Mouse (Mus musculus): ENCODE results near the gene Dnmt3a. TPM values are rescaled to one million over a fixed set of nuclear protein-coding genes. Genes with fewer than 3 reads are reported as not detected.

The Dnmt3a gene
- total RNA-seq, 2 experiments from 2014 or later: 91.4 to 116 TPM

DNA sequence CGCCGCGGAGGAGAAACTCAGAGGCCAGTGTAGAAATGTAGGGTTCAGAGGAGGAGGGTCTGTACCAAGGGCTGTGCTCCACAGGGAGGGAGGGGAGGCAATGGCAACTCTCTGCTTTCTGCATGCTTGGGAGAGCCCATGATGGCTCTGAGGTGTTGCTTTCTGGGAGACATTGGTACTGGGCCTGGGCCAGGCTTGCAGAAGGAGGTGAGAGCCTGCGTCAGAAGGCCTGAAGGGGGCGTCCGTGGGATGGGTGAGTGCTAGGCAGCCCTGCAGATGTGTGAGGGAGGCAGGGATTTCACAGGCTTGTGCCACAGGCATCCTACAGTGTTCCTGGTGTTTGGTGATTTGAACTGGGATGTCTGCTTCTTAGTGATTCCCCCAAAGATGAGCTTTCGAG is 11.2 kb downstream of the Dnmt3a start:
- DNase-seq (ENCODE audit: extremely low spot score in 1 of 2, low spot score in 1 of 2): no peak

DNA sequence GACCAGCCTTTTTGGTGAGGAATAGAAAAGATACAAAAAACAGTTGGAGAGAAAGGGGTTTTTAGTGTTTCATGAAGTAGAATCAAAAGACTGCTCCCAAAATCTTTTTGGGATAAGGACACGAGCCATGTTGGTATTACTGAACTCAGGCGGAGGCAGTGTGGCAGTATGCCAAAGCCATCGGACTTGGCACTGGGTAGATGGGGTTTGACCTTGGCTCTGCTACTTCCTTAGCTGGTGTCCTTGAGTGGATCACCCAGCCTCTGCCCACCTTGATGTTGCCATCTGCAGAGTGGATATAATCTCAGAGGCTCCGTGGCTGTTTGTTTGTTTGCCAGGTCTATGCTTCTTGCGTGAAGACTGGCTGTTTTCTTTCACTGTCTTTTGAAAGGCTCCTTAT is 11.8 kb downstream of the Dnmt3a start:
- no peak for DNase-seq (ENCODE audit: extremely low spot score in 1 of 2, low spot score in 1 of 2)

DNA sequence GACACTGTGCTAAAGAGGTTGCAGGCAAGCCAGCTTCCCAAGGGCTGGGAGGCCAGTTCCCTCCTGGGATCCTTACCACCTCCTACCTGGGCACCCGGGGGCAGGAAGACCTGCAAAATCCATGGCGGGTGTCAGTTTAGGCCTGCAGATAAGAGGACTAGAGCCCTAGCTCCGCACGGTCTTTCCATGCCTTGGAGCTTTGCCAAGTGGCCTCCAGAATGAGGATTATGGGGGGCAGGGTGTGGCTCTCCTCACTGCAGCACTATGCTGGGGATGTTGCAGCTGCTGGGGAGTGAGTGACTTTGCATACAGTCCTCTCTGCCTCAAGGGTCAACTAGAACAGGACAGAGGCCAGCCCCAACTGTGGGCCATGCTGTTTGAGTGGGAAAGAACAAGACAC is 14.1 kb downstream of the Dnmt3a start:
- DNase-seq (ENCODE audit: extremely low spot score in 1 of 2, low spot score in 1 of 2): no peak

DNA sequence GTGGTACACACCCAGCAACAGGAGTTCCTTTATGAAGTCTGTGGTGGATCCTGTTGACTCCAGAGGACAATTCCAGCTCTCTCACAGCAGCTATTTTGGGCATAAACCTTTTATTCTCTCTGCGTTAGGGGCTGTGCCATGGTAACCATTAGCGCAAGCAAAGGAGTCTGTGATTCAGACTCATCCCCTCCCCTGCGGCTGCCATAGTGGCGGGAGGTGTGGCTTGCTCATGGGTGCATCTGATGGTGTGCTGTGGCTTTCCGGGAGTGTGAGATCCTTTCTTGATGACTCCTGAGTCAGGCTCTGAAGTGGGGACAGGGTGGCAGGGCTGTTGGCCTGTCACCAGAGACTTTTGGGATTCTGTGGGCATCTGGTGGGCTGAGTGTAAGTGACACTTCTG is 17.6 kb downstream of the Dnmt3a start:
- DNase-seq (ENCODE audit: extremely low spot score in 1 of 2, low spot score in 1 of 2): no peak

DNA sequence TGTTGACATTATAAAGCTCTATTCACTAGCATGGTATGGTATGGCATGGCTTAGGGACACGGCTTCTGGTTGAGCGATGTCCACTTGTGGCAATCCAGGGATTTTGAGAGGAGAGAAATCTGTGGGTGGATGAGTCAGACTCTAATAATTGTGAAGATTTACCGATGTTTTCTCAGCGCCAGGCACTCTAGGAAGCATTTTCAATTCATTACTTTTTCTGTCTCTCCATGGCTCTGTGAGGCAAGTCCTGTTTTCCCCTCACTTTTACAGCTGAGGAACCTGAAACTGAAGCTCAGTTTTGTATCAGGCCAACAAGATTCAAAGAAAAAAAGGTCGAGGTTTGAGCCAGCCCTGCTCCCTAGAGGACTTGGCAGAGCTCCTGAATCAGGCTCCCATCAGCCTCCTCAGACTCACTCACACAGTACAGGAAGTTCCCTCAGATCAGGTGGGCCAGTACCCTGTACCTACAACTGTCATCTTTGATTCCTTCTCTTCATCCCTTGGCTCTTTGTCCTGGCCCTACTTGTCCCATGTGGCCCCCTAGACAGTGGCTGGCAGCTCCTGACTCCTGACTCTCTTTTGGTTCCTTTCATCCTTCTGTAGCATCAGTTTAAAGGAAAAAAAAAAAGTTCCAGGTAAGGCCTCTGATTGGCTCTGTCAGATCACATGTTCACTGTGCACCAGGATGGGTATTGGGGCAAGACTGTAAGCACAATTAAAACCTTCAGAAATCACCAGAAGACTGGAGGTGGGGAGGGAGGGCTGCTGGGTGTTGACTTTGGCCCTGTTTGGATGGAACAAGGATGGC is 19.3 kb downstream of the Dnmt3a start:
- no peak for DNase-seq (ENCODE audit: extremely low spot score in 1 of 2, low spot score in 1 of 2)

DNA sequence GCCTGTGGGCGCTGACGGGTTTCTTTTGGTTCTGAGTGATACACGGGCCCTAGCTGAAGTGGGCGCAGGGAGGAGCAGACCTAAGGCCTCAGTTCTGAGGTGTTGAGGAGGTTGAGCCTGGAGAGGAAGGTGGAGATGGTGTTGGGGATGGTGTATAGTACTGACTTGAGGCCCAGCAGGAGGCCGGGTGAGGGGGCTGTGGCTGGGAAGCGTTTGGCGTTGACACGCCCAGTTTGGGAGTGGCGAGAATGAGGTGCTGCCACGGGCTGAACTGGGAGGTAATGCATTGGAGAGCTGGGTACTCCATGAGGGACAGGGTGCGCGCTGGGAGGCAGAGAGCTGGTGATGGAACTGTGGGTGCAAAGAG is 19.9 kb downstream of the Dnmt3a start:
- no peak for DNase-seq (ENCODE audit: extremely low spot score in 1 of 2, low spot score in 1 of 2)

DNA sequence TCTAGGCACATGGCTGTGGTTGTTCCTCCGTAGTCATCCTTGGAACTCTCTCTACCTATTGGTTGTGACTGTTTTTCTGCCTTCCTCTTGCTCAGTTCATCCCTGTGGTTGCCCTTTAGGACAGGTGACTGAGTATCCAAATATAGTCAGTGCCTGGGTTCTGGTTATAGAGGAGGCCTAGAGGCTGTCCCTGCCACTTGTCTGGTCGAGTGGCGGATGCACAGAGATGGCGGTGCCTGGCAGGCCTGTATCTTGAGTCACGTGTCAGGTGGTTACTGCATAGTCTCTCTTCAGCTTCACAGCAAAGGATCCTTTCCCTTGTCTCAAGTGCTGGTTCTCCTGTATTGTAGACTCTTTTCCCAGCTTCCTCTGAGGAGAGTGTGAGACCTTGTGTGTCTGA is 22.0 kb downstream of the Dnmt3a start:
- DNase-seq (ENCODE audit: extremely low spot score in 1 of 2, low spot score in 1 of 2): no peak

DNA sequence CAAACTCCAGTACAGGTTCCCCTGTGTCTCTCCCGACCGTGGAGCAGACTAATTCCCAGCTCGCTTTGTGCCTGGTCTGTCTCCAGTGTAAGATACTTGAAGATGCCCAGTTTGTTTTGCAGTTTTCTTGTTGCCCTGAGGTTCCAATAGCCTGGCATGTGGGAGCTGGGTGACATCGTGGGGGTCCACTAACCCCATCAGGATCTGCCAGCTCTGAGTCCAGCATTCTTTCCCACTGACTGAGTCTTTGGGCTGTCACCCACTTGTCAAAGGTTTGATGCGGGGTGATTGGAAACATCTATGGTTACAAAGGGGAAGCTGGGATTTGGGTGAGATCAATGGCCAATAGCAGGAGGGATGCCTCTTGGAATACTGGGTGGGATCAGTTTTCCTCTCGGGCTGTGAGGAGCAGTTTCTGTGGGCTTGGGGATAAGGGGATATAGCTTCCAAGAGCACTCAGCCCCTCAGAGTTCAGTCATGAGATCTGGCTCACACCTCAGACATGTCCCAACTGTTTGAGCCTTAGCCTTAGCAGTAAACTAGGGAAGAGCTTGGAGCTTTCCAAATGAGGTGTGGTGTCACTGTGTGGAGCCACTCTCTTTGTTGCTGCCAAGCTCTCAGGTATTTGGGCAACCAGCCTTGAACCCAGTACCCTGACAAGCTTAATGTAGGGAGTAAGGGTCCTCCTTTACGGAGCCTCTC is 27.4 kb downstream of the Dnmt3a start:
- no peak for DNase-seq (ENCODE audit: extremely low spot score in 1 of 2, low spot score in 1 of 2)

DNA sequence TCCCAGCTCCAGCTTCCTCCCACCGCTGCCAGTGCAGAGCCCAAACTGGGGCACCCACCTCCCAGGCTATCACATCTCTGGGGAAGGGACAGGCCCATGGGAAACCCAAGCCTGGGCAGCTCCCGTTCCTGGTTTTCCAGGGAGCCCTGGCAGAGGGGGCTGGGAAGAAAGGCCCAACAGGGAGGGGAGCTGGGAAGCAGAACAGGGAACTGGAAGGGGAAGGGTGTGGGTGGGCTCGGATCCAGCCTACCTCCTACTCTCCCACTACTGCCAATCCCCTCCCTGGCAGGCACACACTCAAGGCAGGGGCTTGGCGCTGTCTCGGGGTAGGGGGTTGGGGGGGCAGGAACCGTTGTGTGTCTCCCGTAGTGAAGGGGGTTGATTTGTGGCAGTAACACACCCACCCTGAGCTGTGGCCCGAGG is 28.1 kb downstream of the Dnmt3a start:
- DNase-seq (ENCODE audit: extremely low spot score in 1 of 2, low spot score in 1 of 2): peak; percentile 58 to 63

DNA sequence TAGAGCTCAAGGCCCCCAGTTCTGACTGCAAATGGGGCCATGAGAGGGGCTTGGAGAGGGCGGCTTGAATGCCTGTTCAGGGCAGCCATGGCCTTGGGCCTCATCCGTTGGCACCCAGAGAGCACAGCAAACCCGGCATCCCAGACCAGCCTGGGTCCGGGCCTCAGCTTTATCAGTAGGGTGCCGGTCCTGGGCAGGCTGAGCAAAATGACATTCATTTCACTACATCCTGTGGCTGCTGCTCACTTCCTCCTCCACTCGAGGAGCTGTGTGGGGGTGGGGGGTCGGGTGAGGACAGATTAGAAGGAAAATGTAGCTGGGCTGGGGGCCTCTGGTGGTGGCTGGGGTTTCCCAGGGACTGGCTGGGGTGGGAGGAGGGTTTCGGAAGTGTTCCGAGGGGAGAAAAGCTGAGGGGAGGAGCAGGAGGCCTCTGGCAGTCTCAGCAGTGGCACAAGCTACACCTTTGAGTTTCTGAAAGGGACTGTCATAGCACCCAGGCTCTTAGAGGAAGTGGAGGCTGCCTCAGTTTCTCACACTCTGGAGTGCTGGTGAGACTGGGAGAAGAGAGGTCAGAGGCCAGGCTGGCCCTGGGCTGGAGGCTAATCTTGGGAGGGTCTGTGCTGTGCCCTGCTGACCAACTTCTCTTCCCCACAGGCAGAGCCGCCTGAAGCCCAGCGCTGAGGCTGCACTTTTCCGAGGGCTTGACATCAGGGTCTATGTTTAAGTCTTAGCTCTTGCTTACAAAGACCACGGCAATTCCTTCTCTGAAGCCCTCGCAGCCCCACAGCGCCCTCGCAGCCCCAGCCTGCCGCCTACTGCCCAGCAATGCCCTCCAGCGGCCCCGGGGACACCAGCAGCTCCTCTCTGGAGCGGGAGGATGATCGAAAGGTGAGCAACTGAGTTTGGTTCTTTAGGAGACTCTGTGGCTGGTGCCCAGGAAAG is 28.8 kb downstream of the Dnmt3a start:
- no peak for DNase-seq (ENCODE audit: extremely low spot score in 1 of 2, low spot score in 1 of 2)

DNA sequence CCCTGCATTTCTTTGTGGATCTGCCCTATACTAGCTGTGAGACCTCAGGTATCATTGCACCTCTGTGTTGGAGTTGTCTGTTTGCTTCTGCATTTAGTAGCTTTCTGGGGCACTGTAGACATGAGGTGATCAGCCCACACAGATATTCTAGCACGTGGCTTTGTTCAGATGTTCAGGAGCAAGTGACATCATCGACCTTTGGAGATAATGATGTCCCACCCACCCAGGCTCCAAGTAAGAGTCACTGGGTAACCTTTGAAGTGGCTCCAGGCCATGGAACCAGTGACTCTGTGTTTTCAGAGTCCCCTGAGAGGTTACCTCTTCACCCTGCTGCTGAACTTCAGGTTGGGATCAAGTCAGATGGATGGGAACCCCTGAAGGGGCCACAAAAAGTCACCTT is 29.8 kb downstream of the Dnmt3a start:
- DNase-seq (ENCODE audit: extremely low spot score in 1 of 2, low spot score in 1 of 2): no peak

DNA sequence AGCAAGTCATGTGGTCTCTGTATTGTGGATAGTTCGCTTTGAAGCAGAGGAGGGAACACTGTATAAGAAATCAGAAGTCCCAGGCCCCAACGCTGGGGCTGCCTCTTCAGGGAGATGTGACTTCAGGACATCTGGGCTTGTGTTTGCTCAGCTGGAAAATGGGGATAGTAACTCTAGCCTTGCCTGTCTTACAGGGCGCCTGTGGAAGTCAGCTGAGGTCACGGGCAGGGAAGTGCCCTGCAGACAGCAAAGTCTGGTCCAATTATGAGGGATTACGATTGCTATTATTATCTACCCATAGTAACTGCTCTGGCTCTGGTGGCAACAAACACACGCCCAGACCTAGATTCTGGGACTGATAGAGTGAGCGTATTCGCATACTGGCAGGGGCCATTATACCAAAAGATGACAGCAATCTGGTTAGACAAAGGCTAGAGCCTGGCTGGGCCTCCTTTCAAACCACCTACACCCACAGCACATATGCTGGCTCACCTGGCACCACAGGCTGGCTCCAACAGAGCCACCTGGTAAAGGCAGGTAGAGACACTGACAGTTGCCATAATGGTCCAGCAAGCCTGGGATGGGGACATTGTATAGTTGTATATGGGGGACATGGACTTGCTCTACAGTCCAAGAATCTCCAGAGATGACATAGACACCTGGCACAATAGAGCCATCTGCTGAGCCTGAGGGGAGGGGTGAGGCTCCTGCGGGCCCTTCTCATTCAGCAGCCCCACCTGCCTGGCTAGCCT is 31.4 kb downstream of the Dnmt3a start:
- no peak for DNase-seq (ENCODE audit: extremely low spot score in 1 of 2, low spot score in 1 of 2)

DNA sequence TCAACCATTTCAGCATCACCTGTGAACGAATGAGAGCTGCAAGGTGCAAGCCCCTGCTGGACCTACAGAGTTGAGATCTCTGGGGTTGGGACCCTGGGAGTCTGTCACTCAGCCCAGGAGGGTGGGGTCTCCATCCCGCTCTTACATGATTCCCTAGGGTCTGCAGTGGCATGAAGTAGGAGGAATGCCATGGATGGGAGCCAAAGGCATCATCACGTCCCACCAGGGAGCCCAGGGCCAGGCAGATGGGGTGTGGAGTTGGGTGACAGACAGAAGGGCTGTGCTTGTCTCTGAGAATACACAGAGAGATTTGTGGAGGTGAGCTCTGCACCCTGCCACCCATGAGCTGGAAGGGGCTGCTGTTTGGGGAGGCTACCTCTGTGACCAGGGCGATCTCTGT is 32.2 kb downstream of the Dnmt3a start:
- DNase-seq (ENCODE audit: extremely low spot score in 1 of 2, low spot score in 1 of 2): no peak

DNA sequence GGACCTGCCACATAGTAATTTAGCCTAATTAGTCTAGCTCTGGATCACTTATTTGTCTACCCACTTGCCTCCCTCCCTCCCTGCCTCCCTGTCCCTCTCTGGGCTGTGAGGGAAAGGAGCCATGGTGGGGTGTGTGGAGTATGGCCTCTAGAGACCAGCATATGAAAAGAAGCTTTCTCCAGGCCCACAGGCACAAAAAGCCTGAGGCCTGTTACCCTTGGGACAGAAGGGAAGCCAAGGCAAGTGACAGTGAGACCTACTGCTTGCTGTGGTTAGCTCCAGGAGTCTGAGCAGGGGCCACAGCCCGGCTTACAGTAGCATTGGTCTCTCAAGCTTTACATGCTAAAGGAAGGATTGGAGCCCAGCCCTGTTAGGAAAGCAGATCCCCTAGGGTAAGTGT is 33.9 kb downstream of the Dnmt3a start:
- DNase-seq (ENCODE audit: extremely low spot score in 1 of 2, low spot score in 1 of 2): no peak

DNA sequence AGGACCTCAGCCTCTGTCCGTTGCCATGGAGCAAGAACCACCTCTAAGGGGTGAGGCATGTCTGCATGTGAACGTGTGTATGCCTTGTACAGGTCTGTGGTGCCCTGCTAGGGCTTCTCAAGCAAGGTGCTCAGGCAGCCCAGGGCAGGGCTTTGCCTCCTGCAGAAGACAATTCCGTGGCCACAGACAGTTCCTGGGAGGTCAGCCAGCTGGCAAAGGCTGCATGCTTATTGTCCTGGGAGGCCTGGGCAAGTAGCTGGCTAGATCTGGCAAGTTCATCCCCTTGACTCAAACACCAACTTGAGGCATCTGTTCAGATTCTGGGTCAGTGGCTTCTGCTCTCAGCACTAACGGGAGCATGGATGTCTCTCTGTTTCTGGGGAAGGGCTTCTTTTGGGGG is 35.3 kb downstream of the Dnmt3a start:
- DNase-seq (ENCODE audit: extremely low spot score in 1 of 2, low spot score in 1 of 2): no peak

DNA sequence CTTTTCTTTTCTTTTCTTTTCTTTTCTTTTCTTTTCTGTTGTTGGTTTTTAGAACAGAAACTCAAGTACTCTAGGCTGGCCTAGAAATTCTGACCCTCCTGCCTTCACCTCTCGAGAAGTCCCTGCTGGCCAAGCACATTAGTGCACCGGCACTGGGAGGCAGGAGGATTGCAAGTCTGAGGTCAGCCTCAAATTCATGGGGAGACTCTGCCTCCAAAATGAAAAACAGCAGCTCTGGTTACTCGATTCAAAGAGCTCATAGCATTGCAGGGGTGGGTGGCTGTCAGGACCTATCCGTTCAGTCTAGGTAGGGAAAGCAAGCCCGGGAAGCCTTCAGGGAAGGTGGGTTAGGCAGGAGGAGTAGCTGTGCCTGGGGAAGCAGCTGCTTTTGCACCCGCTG is 37.0 kb downstream of the Dnmt3a start:
- no peak for DNase-seq (ENCODE audit: extremely low spot score in 1 of 2, low spot score in 1 of 2)

DNA sequence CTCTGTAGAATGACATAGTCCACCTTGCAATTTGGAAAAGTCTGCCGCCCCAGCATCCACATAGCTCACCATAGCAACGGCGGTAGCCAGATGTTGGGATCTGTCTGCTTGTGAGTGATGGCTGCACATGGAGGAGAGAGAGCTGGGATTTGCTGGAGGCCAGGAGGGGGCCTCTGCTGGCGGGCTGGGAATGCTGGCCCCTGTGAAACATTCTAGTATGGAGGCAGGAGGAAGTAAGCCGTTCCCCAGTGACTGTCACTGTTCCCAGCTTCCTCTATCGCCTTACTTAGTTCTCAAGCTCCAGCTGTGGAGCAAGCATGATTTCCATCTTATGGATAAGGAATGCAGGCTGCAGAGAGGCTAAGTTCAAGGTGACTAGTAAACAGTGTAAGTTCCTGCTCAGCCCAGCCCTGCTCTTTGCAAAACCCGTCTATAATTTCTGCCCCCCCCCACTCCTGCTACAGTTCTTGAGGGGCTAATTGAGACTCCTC is 37.6 kb downstream of the Dnmt3a start:
- DNase-seq (ENCODE audit: extremely low spot score in 1 of 2, low spot score in 1 of 2): no peak

DNA sequence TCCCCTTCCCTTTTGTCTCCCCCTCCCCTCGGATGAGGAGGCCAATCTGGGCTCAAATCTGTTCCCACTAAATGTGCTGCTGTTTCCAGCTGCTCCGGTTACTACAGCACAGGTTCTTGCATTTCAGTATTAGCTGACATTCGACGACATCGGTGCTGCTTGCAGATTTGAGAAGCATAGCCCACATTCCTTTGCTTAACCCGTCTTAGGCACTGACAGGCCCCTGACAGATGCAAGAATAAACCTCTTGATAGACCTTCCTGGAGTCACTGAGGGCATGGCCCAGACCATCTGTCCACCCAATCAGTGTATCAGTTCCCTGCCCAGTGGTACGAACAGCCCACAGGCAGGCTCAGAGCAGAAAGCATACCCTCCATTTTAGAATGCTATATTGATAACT is 38.1 kb downstream of the Dnmt3a start:
- no peak for DNase-seq (ENCODE audit: extremely low spot score in 1 of 2, low spot score in 1 of 2)

DNA sequence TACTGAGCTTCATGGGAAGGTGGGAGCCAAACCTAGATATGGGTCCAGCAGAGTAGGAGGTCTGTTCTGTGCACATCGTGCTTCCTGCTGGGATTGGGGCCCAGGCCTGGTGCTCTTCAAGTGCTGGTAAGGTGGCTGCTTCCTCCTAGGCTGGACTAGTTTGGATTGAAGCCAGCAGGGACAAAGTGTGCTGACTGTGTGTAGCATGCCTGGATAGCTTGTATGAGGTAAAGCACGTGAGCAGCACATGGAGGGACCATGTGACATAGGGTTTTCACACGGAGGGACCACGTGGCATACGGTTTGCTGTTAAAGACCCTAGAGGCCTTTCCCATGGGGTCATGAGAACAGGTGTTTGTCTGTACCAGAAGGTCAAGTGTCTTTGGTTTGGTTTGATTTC is 38.5 kb downstream of the Dnmt3a start:
- no peak for DNase-seq (ENCODE audit: extremely low spot score in 1 of 2, low spot score in 1 of 2)

DNA sequence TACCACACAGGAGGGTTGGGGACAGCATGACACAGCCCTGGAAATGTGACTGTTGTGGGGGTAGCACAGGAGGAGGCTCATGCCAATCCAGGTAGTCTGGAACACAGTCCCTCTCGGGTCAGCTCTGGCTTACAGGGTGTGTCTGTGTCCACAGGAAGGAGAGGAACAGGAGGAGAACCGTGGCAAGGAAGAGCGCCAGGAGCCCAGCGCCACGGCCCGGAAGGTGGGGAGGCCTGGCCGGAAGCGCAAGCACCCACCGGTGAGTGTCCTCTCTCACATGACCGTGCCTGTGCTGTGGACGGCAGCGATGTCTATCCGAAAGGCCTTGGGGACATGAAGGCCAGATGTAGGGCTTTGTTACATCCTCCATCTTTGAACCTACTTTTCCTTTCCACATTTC is 43.7 kb downstream of the Dnmt3a start:
- no peak for DNase-seq (ENCODE audit: extremely low spot score in 1 of 2, low spot score in 1 of 2)
